Mouse (Mus musculus) layer of hippocampus, adult 2 months (tissue): ENCODE measurements around the gene Mc3r. TPM values are rescaled to one million over a fixed set of nuclear protein-coding genes. Genes with fewer than 3 reads are reported as not detected.

Experiments used
- DNase-seq, 2 experiments: peaks; one replicate each; pipeline ENCODE4 v3.0.0; 2022; ENCODE audit warnings: low spot score in 2 of 2
- H3K27ac ChIP-seq: fragments of 200-600 bp; 2 replicates; pipeline ENCODE4 v1.8.1; 2022
- H3K4me3 ChIP-seq: fragments of 200-600 bp; 2 replicates; pipeline ENCODE4 v1.8.1; 2022; ENCODE audit warnings: mild to moderate bottlenecking
- CTCF ChIP-seq: fragments of 200-600 bp; conservative IDR thresholded peaks from 2 replicates; pipeline ENCODE4 v1.8.1; 2022; ENCODE audit warnings: antibody characterized with exemption, mild to moderate bottlenecking, moderate library complexity
- total RNA-seq, 2 experiments: library from RNA; stranded (reverse); gene quantifications; 2 replicates each; pipeline ENCODE4 v1.2.3; 2021

Mc3r gene
- total RNA-seq, 2 experiments from 2014 or later, result not detected

DNA sequence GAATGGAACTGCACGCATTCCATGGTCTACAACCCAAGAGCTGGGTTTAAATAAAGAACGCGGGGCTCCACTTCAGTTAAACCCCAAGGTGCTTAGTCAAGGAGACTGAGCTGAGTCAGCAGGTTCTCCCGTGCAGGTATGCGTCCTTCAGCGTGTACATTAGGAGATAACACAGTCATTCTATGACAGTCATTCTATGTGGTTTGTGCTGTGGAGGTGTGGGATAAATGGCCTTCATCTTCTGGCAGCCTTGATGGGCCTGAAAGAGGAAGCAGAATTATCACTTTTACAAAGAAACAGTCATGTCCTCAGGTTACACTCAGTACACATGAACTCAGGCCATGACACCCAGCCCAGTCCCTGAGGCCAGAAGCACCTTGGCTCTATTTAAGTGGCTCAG is 14.9 kb downstream of the Mc3r start:
- Histone ChIP-seq H3K4me3 (no peak overlapping the region), H3K27ac (no peak overlapping the region)
- TF ChIP-seq CTCF, result no peak
- no peak for DNase-seq

DNA sequence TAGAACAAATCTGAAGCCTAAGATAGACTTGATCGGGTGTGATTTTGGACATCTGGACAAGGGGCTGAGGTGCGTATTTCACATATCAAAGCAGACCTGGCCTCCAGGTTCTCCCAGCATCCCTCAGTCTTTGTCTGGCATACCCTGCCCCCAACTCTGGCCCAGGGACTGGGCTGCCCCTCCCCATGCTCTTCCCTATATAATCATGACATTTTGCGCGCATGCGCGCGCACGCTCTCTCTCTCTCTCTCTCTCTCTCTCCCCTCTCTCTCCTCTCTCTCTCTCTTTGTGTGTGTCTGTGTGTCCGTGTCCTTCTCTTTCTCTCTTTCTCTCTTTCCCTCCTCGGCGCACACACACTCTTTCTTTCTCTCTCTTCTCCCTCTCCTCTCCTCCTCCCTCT is 21.6 kb downstream of the Mc3r start:
- TF ChIP-seq CTCF, result no peak
- no peak for DNase-seq
- Histone ChIP-seq H3K27ac (no peak overlapping the region), H3K4me3 (no peak overlapping the region)

DNA sequence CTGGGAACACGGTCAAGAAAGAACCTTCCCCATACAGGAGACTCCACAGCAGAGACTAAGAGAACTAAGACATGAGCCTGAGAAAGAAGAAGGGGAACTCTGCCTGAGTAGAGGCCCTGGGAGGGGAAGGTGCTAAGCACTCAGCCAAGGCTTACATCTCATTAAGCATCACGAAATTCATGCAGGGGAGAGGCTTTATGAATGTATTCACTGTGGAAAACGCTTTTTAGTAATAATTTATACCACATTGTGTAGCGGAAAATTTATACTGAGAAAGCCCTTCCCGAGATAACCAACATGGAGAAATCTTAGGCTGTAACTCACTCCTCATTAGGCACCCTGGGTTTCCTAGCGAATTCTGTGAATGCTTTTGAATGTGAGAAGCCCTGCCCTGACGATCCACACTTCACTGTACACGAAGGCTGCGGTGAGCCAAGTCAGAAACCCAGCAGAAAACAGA is 22.2 kb downstream of the Mc3r start:
- no peak for DNase-seq
- no peak overlapping the region for H3K27ac ChIP-seq
- TF ChIP-seq CTCF, result no peak

DNA sequence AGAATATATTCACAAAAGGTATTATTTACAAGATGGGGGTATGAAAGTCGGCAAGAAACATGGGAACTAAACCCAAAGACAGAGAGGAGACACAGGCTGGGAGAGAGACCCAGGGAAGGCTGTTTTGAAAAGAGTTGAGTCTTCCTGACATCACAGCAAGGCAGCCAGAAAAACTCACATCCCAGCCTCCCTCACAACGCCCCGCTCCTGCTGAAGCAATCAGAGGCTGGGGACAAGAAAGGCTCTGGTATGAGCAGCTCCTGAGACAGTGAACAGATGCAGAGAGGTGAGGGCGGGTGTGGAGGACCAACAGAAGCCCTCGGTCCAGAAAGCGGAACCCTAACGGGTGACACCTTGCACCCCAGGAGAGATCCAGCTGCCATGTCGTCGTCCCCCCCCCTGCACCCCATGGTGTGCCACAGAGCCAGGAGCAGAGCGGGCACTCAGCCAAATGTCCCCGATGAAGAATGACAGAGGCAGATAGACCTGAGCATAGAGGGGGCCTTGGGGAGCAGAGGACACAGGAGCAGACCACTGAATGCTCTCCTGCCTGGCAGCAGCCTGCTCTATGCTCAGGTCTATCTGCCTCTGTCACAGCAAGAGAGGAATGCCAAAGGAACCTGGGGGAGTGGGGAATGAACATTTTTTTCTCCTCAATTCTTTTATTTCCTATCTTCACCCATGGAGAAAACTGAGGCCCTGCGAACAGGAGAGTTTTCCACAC is 22.8 kb downstream of the Mc3r start:
- Histone ChIP-seq H3K4me3 (no peak overlapping the region), H3K27ac (no peak overlapping the region)
- no peak for TF ChIP-seq CTCF
- no peak for DNase-seq

More for the DNA sequence above, 22.2 kb downstream of the Mc3r start:
- no peak overlapping the region for H3K4me3 ChIP-seq

DNA sequence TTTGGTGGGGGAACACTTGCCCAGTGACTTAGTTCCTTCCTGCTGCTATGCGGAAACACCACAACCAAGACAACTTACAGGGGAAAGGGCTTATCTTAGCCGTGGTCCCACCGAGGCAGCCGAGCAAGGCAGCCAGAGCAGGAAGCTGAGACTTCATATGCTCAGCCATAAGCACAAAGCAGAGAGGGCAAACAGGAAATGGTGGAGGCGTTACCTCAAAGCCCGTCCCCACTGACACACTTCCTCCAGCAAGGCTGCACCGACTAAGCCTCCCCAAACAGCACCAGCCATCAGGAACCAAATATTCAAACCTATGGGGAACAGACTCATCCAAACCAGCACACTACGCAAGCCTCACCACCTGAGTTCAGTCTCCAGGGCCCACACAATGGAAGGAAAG is 26.4 kb downstream of the Mc3r start:
- TF ChIP-seq CTCF, result no peak
- H3K4me3 ChIP-seq, result no peak overlapping the region
- no peak for DNase-seq
- H3K27ac ChIP-seq, result no peak overlapping the region

DNA sequence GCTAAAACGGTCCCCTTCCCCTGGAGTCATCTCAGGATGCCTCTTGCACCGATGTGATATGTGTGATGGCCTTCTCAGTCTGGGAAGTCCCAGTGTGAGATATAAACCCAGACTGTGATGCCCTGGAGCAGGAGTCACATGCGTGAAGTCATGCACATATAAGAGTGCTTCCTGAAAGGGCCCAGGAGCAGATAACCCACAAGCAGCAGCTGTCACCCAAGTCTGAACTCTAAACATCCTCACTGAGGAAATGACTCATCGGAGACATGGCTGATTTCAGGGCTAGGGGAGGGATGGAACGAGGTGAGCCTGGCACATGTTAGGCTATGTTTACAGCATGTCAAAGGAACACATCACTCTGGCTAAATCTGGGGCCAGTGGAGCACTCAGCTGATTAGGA is 27.9 kb downstream of the Mc3r start:
- no peak for DNase-seq
- H3K4me3 ChIP-seq, result no peak overlapping the region
- no peak overlapping the region for H3K27ac ChIP-seq
- TF ChIP-seq CTCF, result no peak

DNA sequence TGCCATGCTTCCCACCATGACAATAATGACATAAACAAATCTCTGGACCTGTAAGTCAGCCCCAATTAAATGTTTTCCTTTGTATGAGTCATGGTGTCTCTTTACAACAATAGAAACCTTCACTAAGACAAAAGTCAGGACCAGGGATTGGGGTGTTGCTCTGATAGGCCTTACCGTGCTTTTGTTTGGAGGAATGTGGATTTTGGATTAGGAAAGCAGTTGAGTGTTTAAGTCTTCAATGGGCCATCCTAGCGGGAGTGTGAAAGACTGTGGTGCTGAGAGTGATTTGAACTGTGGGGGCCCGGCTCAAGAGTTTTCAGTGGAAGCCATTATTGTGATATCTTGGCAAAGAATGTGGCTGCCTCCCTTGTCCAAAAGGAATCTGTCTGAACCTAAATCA is 30.7 kb downstream of the Mc3r start:
- no peak overlapping the region for H3K4me3 ChIP-seq
- H3K27ac ChIP-seq, result no peak overlapping the region
- no peak for DNase-seq
- TF ChIP-seq CTCF, result no peak

DNA sequence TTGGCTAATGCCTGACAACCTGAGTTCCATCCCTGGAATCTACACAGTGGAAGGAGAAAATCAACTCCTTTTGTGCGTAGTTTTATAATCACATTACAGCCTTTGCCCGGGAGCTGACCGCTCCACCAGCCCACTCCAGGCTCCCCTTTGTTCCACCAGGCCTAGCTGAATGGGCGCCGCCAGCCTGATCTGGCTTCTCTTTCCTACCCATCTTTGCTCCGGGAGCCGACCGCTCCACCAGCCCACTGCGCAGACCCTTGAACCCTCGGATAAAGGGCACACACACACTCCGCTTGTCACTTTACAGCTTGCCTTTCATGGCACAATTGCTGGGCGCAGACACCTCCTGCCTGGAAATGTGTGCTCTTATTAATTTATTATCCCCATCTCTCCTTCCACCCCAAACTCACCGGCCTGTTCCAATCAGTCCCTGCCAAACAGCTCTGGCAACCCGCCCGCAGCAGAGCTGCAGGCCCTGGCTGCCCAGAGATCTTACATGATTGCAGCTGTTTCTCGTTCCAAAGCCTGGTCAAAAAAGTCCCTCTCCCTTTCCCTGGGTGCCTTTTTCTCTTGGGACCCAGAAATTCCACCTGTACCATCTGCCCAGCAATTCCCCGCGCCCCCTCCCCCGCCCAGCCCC is 33.9 kb downstream of the Mc3r start:
- H3K4me3 ChIP-seq, result no peak overlapping the region
- H3K27ac ChIP-seq, result no peak overlapping the region
- TF ChIP-seq CTCF, result no peak
- peak; percentile 31 to 54 for DNase-seq

DNA sequence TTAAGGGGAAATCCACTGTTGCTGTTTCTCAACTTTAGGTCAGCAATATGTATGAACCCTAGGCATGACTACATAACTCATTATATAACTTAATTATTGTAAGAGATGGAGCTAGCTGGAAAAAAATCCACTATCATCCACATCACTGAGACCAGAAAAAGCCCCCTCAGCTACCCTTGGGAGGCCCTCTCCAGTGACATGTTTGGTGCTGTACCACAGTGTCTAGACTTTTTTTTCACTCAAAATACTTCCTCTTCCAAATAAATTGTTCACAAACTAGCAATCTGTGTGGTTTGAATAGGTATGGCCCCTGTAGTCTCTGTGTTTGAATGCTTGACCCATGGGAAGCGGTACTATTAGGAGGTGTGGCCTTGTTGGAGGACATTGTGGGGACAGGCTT is 39.4 kb downstream of the Mc3r start:
- DNase-seq, result no peak
- H3K27ac ChIP-seq, result no peak overlapping the region
- no peak overlapping the region for H3K4me3 ChIP-seq
- TF ChIP-seq CTCF, result no peak

DNA sequence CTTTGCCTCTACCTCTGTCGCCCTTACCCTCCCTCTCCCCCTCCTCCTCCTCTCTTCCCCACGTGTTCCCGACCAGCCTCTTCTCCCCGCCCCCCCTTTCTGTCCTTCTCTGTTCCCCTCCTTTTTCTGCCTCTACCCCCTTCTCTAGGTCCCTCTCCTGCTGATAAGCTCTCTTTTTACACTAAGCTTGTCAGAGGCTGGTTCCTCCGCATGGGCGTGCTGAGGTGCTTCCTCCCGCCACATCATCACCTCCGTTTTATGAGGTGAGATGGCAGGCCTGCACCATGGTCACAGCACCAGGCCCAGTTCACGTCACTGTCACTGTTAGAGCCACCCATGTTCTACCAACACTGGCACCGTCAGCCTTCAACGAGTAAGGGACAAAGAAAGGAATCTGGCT is 40.7 kb downstream of the Mc3r start:
- Histone ChIP-seq H3K27ac (no peak overlapping the region), H3K4me3 (no peak overlapping the region)
- no peak for DNase-seq
- TF ChIP-seq CTCF, result no peak

DNA sequence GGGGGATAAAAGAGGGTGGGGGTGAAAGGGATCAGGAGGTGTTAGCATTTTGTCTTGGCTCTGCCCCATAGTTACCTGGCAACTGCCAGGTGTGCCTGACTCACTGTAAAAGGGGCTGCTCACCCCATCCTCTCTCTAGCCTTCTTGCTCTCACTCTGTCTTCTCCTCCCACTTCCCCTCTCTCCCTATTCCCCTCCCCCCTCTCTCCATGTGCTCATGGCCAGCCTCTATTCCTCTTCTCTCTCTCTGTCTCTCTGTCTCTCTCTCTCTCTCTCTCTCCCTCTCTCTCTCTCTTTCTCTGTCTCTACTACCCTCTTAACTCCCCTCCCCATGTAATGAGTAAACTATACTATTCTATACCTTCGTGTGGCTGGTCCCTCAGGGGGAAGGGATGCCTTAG is 41.3 kb downstream of the Mc3r start:
- no peak for TF ChIP-seq CTCF
- no peak for DNase-seq
- H3K27ac ChIP-seq, result no peak overlapping the region
- H3K4me3 ChIP-seq, result no peak overlapping the region

DNA sequence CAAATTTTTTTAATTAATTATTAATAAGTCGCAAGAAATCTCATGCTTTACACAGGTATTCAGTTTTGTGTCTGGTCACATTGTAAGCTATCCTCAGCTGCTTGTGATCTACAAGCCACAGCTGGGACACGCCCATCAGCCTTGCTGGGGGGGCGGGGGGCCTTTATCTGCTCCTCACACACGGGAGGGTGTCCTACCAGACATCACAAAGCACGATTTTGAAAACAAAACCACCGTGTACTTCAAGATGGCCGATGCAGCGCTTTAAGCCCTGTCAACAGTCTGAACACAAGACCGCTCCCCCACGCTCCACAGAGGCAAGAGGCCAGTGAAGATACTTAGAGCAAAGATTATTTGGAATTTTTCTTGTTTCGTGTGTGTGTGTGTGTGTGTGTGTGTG is 42.2 kb downstream of the Mc3r start:
- Histone ChIP-seq H3K4me3 (no peak overlapping the region), H3K27ac (no peak overlapping the region)
- no peak for TF ChIP-seq CTCF
- DNase-seq, result no peak

DNA sequence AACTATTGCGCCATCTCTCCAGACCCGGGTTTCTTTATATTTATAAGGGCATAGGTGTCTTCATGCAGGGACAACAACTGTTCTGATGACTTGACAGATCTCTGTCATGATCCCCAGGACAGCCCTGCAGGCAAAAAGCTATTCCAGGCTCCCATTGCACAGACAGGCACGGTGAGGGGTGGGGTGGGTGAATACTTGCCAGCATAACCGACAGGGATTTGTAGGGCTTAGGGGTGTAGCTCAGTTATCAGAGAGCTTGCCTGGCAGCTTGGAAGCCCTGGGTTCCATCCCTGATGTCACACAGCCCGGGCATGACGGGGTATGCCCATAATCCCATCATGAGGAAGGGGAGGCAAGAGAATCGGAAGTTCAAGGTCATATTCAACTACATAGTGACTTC is 42.7 kb downstream of the Mc3r start:
- H3K27ac ChIP-seq, result no peak overlapping the region
- no peak for TF ChIP-seq CTCF

More for the DNA sequence above, 42.7 kb downstream of the Mc3r start:
- no peak overlapping the region for H3K4me3 ChIP-seq
- DNase-seq, result no peak
